Mouse (Mus musculus): Measurements from ENCODE around the gene Smim4. TPM values are rescaled to one million over a fixed set of nuclear protein-coding genes. Genes with fewer than 3 reads are reported as not detected.
A peak's percentile ranks its signal among the peaks of the same experiment; 100 is the strongest.

Smim4 gene
- total RNA-seq (2021): 10 to 100 TPM; 61.1 to 81.3 TPM
- 57.5 and 81.7 TPM in 2 replicates for polyA plus RNA-seq (2012; rRNA removed)
- long read RNA-seq, transcript Smim4-203 (2 exons, 426 nt): minor isoform, 7 of 48 reads
- long read RNA-seq, transcript Smim4-201 (2 exons, 311 nt): major isoform, 38 of 48 reads
- long read RNA-seq, partial matches to known transcripts: 0 of 48 reads
- long read RNA-seq, other reads (novel, unspliced or antisense): 2 of 48 reads

DNA sequence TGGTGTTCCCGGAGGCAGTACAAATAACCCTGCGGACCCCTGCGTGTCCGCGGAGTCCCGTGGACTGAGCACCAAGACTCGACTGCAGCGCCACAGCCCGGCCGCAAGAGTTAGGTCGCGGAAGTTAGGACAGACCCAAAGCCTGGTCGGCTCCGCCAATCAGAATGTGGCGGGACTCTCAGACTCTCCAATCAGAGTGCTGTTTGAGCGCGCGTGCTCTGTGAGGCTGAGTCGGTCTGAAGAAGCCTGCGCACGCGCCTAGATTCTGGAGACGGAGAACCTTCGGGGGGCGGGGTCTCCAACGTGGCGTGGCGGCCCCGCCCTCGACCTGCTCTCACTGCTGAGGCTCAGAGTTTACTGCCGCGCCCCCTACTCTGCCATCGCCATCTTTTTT is at the start of gene Smim4:
Gene Smim4, minus strand, starts transcription at position 131 of the 394 bp plus-strand sequence.
- Histone ChIP-seq H3K36me3 (ENCODE audit: control insufficient read depth, insufficient read depth, low read length) (peaks cover 2% of the 10 kb centered on the region; the same call in 1 of the 2 replicates), H3K4me1 (ENCODE audit: control insufficient read depth, insufficient read depth, low read length) (peaks cover 7% of the 10 kb centered on the region), H3K9ac (ENCODE audit: low read depth, low read length) (peak within 1 kb of the TSS; percentile 74), H3K4me3 (peak within 1 kb of the TSS; percentile 82), H3K79me2 (replicated peaks; ENCODE audit: control insufficient read depth, insufficient read depth, low read length) (no peaks in the 10 kb centered on the region), H3K27me3 (ENCODE audit: control insufficient read depth, insufficient read depth, low read length) (no peaks in the 10 kb centered on the region), H3K27ac (peak within 1 kb of the TSS; percentile 90)
- peak; percentile 94 to 98 for DNase-seq
- peak; percentile 79 for TF ChIP-seq CTCF (IDR thresholded peaks at IDR 0.05)
- no peak for TF ChIP-seq EP300 (IDR thresholded peaks at IDR 0.05; ENCODE audit: insufficient read depth, low read depth, low read length)
- TF ChIP-seq POLR2A (IDR thresholded peaks at IDR 0.05; ENCODE audit: insufficient read depth, low read depth, low read length): peak; percentile 94
- intact Hi-C loops (cut with DNase I): loop anchor here (2.0 kb wide), 1 partner anchor 66 kb away; no protein-coding TSS in a partner anchor
- WGBS: under 1% methylated on average over 33 of the region's 33 CpGs

DNA sequence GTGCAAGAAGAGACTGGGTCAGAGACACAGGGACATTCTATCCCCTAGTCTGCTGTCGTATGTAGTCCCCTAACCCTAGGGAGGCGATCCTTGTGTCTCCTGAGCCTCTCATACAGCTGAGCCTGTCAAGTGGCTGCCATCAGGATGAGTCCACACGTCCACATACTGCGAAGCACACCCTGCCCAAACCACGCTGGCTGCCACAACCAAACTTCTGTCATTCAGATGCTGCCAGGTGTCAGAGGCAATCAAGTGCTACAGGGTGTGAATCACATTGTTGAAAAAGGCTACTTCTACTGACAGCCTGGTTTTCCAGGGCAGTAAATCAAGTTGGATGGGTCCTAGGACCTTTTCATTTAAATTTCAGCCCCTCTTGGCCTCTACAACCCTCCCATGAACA is 49.0 kb upstream of the Smim4 start:
- H3K27ac ChIP-seq: no peak overlapping the region
- 78% methylated on average over 5 of the region's 5 CpGs for WGBS
- no peaks in the 10 kb centered on the region for H3K27me3 ChIP-seq (ENCODE audit: control insufficient read depth, insufficient read depth, low read length)

DNA sequence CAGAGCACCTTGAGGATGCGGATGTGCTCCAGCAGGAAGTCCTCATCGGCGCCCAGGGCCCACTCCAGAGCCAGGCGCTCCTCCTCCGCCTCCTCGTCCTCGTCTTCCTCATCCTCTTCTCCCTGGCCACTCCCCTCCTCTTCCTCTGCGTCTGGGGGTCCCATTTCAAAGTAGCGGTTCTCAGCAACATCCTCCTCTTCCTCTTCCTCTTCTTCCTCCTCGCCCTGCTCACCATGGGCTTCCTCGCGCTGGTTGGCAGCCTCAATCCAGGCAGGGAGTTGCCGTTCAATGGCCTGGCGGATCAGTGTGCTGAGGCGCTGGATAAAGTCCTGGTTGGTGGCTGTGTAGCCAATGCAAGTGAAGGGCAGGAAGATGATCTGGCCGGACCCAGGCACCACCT is 48.5 kb upstream of the Smim4 start:
- intact Hi-C loops (cut with DNase I): no loop called here
- Histone ChIP-seq H3K4me1 (ENCODE audit: control insufficient read depth, insufficient read depth, low read length) (peaks cover 9% of the 10 kb centered on the region), H3K36me3 (ENCODE audit: control insufficient read depth, insufficient read depth, low read length) (peaks cover 3% of the 10 kb centered on the region; the same call in 1 of the 2 replicates), H3K79me2 (replicated peaks; ENCODE audit: control insufficient read depth, insufficient read depth, low read length) (no peaks in the 10 kb centered on the region), H3K4me3 (no peak overlapping the region), H3K27me3 (ENCODE audit: control insufficient read depth, insufficient read depth, low read length) (no peaks in the 10 kb centered on the region), H3K27ac (no peak overlapping the region), H3K9ac (ENCODE audit: low read depth, low read length) (no peak overlapping the region)
- DNase-seq: no peak
- TF ChIP-seq EP300 (IDR thresholded peaks at IDR 0.05; ENCODE audit: insufficient read depth, low read depth, low read length) (no peak), CTCF (IDR thresholded peaks at IDR 0.05) (no peak), POLR2A (IDR thresholded peaks at IDR 0.05; ENCODE audit: insufficient read depth, low read depth, low read length) (no peak)
- 60% methylated on average over 16 of the region's 16 CpGs for WGBS

More for the DNA sequence above, 49.0 kb upstream of the Smim4 start:
- H3K79me2 ChIP-seq (replicated peaks; ENCODE audit: control insufficient read depth, insufficient read depth, low read length): no peaks in the 10 kb centered on the region
- H3K4me1 ChIP-seq (ENCODE audit: control insufficient read depth, insufficient read depth, low read length): peaks cover 11% of the 10 kb centered on the region
- H3K36me3 ChIP-seq (ENCODE audit: control insufficient read depth, insufficient read depth, low read length): peaks cover 3% of the 10 kb centered on the region; the same call in 1 of the 2 replicates
- TF ChIP-seq POLR2A (IDR thresholded peaks at IDR 0.05; ENCODE audit: insufficient read depth, low read depth, low read length) (no peak), CTCF (IDR thresholded peaks at IDR 0.05) (no peak), EP300 (IDR thresholded peaks at IDR 0.05; ENCODE audit: insufficient read depth, low read depth, low read length) (no peak)
- no peak for DNase-seq
- no peak overlapping the region for H3K9ac ChIP-seq (ENCODE audit: low read depth, low read length)
- intact Hi-C loops (cut with DNase I): no loop called here
- H3K4me3 ChIP-seq: no peak overlapping the region

DNA sequence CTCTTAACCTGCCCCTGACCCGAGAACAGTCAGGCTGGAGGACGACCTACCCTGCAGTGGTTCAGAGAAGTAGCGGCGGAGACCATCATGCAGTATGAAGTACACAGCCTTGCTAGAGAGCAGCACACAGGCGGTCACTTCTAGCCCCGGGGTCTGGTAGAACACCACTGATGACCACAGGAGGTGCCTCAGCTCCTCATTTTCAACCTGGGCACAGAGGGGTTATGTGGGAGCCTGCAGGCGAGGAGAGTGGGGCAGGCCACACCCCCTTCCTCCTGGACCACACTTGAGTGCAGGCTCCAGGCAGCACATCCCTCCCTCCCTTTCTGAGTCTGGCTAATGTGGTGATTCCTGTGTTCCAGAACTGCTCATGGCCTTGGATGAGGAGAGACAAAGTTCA is 44.8 kb upstream of the Smim4 start:
- peaks cover 6% of the 10 kb centered on the region for H3K4me1 ChIP-seq (ENCODE audit: control insufficient read depth, insufficient read depth, low read length)
- peaks cover 3% of the 10 kb centered on the region; the same call in 1 of the 2 replicates for H3K36me3 ChIP-seq (ENCODE audit: control insufficient read depth, insufficient read depth, low read length)
- no peak overlapping the region for H3K9ac ChIP-seq (ENCODE audit: low read depth, low read length)
- H3K27ac ChIP-seq: no peak overlapping the region; the same call in 1 of the 2 replicates
- H3K4me3 ChIP-seq: no peak overlapping the region
- WGBS: 65% methylated on average over 7 of the region's 7 CpGs
- no peaks in the 10 kb centered on the region for H3K79me2 ChIP-seq (replicated peaks; ENCODE audit: control insufficient read depth, insufficient read depth, low read length)
- DNase-seq: no peak
- TF ChIP-seq EP300 (IDR thresholded peaks at IDR 0.05; ENCODE audit: insufficient read depth, low read depth, low read length) (no peak), POLR2A (IDR thresholded peaks at IDR 0.05; ENCODE audit: insufficient read depth, low read depth, low read length) (no peak), CTCF (IDR thresholded peaks at IDR 0.05) (no peak)
- no peaks in the 10 kb centered on the region for H3K27me3 ChIP-seq (ENCODE audit: control insufficient read depth, insufficient read depth, low read length)
- intact Hi-C loops (cut with DNase I): no loop called here

DNA sequence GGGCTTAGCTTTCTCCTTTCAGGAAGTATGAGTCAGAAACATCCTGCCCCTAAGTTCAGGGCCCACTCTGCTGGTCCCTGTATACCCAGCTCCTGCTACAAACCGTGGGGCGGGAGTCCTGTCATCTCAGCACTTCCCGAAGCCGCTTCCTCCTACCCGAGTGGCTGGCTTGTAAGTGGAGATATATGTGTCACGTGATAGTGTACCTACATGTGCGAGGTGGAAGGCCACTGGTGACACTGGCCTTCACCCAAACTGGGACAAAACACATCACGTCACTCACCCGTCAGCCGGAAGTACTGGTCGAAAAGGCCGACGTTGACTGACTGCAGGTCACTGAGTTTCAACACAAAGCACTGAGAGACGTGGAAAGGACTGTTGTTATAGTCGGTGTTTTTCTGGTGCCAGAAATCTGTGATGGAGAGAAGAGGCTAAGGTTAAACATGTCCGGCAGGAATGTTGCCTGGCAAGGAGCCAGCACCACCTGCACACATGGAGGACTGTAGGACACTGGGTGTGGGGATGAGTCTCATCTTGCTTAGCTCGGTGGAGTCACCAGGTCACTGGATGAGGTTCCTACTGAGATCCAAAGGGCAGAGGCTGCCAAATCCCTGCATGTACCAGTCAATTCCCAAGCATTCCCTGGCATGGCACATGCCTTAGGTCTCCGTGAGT is 44.2 kb upstream of the Smim4 start:
- no peaks in the 10 kb centered on the region for H3K79me2 ChIP-seq (replicated peaks; ENCODE audit: control insufficient read depth, insufficient read depth, low read length)
- peaks cover 3% of the 10 kb centered on the region; the same call in 1 of the 2 replicates for H3K36me3 ChIP-seq (ENCODE audit: control insufficient read depth, insufficient read depth, low read length)
- H3K4me3 ChIP-seq: no peak overlapping the region
- 26% methylated on average over 18 of the region's 18 CpGs for WGBS
- DNase-seq: peak in 1 of 2 experiments; percentile 64
- intact Hi-C loops (cut with DNase I): no loop called here
- TF ChIP-seq CTCF (IDR thresholded peaks at IDR 0.05): no peak
- no peak for TF ChIP-seq EP300 (IDR thresholded peaks at IDR 0.05; ENCODE audit: insufficient read depth, low read depth, low read length)
- TF ChIP-seq POLR2A (IDR thresholded peaks at IDR 0.05; ENCODE audit: insufficient read depth, low read depth, low read length): no peak
- no peaks in the 10 kb centered on the region for H3K27me3 ChIP-seq (ENCODE audit: control insufficient read depth, insufficient read depth, low read length)
- no peak overlapping the region for H3K9ac ChIP-seq (ENCODE audit: low read depth, low read length)
- no peak overlapping the region; the same call in 1 of the 2 replicates for H3K27ac ChIP-seq
- peaks cover 6% of the 10 kb centered on the region for H3K4me1 ChIP-seq (ENCODE audit: control insufficient read depth, insufficient read depth, low read length)

DNA sequence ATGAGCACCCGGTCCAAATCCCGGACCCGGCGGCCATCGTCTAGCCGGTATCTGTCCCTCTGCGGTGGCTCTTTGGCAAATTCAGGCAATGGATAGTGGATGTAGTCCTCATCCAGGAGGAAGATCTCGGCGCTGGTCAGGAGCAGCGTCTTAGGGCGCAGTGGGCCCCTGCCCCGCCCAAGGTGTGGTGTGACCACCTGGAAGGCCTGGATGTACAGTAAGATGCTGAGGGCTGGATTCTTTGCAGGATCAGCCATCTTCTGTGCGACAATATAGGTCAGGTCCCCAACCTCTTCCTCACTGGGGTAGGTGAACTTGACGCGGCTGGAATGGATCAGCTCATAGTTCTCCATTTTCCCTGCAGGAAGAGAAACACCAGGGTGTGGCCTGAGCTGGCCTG is 43.1 kb upstream of the Smim4 start:
- Histone ChIP-seq H3K9ac (ENCODE audit: low read depth, low read length) (no peak overlapping the region), H3K27me3 (ENCODE audit: control insufficient read depth, insufficient read depth, low read length) (no peaks in the 10 kb centered on the region), H3K4me3 (no peak overlapping the region), H3K36me3 (ENCODE audit: control insufficient read depth, insufficient read depth, low read length) (peaks cover 3% of the 10 kb centered on the region; the same call in 1 of the 2 replicates), H3K4me1 (ENCODE audit: control insufficient read depth, insufficient read depth, low read length) (peaks cover 6% of the 10 kb centered on the region), H3K27ac (no peak overlapping the region; the same call in 1 of the 2 replicates), H3K79me2 (replicated peaks; ENCODE audit: control insufficient read depth, insufficient read depth, low read length) (no peaks in the 10 kb centered on the region)
- no peak for DNase-seq
- 92% methylated on average over 15 of the region's 15 CpGs for WGBS
- TF ChIP-seq CTCF (IDR thresholded peaks at IDR 0.05): no peak
- no peak for TF ChIP-seq POLR2A (IDR thresholded peaks at IDR 0.05; ENCODE audit: insufficient read depth, low read depth, low read length)
- no peak for TF ChIP-seq EP300 (IDR thresholded peaks at IDR 0.05; ENCODE audit: insufficient read depth, low read depth, low read length)
- intact Hi-C loops (cut with DNase I): no loop called here

Measured in heart, adult 2 months (tissue).